Mouse (Mus musculus) liver, adult 10 weeks (tissue): ENCODE measurements around the gene Samd1. TPM values are rescaled to one million over a fixed set of nuclear protein-coding genes. Genes with fewer than 3 reads are reported as not detected.

Source experiments
- polyA plus RNA-seq: library from polyadenylated mRNA; stranded (reverse); fragments of 350-450 nt; fragmentation: Illumina TruSeq; extraction: RNeasy Lipid Tissue Mini Kit (QIAGEN cat#74804); gene quantifications from one replicate; pipeline ENCODE4 v1.2.3, GENCODE M21; 2014; ENCODE audit warnings: low read depth, low replicate concordance

Samd1 gene
- 1.4 TPM for polyA plus RNA-seq

GRCm38 (mm10) chr8:83997511-83998141 lies at the start of gene Samd1:
Gene Samd1 (plus strand): TSS chr8:83997672.

GRCm38 (mm10) chr8:83955106-83955957 lies 42.1 kb upstream of the Samd1 start, which contains the start of the genes Gm10644 and Asf1b:
Gene Gm10644 (minus strand): TSS chr8:83955205.
Gene Asf1b (plus strand): TSS chr8:83955507.

GRCm38 (mm10) chr8:83972150-83973120 lies 25.0 kb upstream of the Samd1 start, which contains the start of gene Prkaca:
Gene Prkaca (plus strand): TSS chr8:83972993.

GRCm38 (mm10) chr8:84001281-84002000 lies 4.0 kb downstream of the Samd1 start, which contains the start of gene 1700067K01Rik:
Gene 1700067K01Rik (plus strand): TSS chr8:84001502.

GRCm38 (mm10) chr8:84011705-84012498 lies 14.4 kb downstream of the Samd1 start, which contains the start of gene 2210011C24Rik:
Gene 2210011C24Rik (minus strand): TSS chr8:84012171.

GRCm38 (mm10) chr8:84021096-84021495 lies 23.6 kb downstream of the Samd1 start, which contains the start of gene Palm3:
Gene Palm3 (plus strand): TSS chr8:84021471.

GRCm38 (mm10) chr8:84042066-84042947 lies 44.8 kb downstream of the Samd1 start, which contains the start of gene Il27ra:
Gene Il27ra (minus strand): TSS chr8:84042589.

GRCm38 (mm10) chr8:84044900-84045299 lies 47.4 kb downstream of the Samd1 start, which contains the start of gene Rln3:
Gene Rln3 (minus strand): TSS chr8:84045000.

Other genes with a start within 250 kb of the Samd1 start
- 0.42 TPM for gene Adgrl1, start 97.6 kb upstream of the Samd1 start, polyA plus RNA-seq
- 1.1 TPM for gene Gm10644, start 42.5 kb upstream of the Samd1 start, polyA plus RNA-seq
- gene Asf1b, start 42.2 kb upstream of the Samd1 start, polyA plus RNA-seq: not detected
- gene Prkaca, start 24.7 kb upstream of the Samd1 start, polyA plus RNA-seq: 19.2 TPM
- gene 1700067K01Rik, start 3.8 kb downstream of the Samd1 start, polyA plus RNA-seq: not detected
- gene 2210011C24Rik, start 14.5 kb downstream of the Samd1 start, polyA plus RNA-seq: not detected
- gene Palm3, start 23.8 kb downstream of the Samd1 start, polyA plus RNA-seq: not detected
- gene Il27ra, start 44.9 kb downstream of the Samd1 start, polyA plus RNA-seq: 0.32 TPM
- gene Rln3, start 47.3 kb downstream of the Samd1 start, polyA plus RNA-seq: not detected
- gene Gm10643, start 67.5 kb downstream of the Samd1 start, polyA plus RNA-seq: 0.24 TPM
- 0.56 TPM for gene Rfx1, start 69.2 kb downstream of the Samd1 start, polyA plus RNA-seq
- 0.48 TPM for gene Dcaf15, start 107.1 kb downstream of the Samd1 start, polyA plus RNA-seq
- 0.13 TPM for gene Podnl1, start 128.3 kb downstream of the Samd1 start, polyA plus RNA-seq
- 0.79 TPM for gene Cc2d1a, start 150.3 kb downstream of the Samd1 start, polyA plus RNA-seq
- gene 4930432K21Rik, start 150.4 kb downstream of the Samd1 start, polyA plus RNA-seq: not detected
- gene Nanos3, start 187.5 kb downstream of the Samd1 start, polyA plus RNA-seq: not detected
- 0.13 TPM for gene Zswim4, start 239.4 kb downstream of the Samd1 start, polyA plus RNA-seq